Mouse (Mus musculus) midbrain, embryonic 15.5 days (tissue): ENCODE results near the gene Mccc1. TPM values are rescaled to one million over a fixed set of nuclear protein-coding genes. Genes with fewer than 3 reads are reported as not detected.

ENCODE experiments used
- ATAC-seq: fragments of 200-750 bp; cut with Nextera tagmentation; replicated peaks from 2 replicates; pipeline ENCODE4 v1.8.0; 2017; ENCODE audit warnings: moderate TSS enrichment
- H3K27ac ChIP-seq: fragments of 300-500 bp; sonication (generic); 2 replicates; pipeline ENCODE4 v1.5.1; 2015; ENCODE audit warnings: mild to moderate bottlenecking, inconsistent platforms
- H3K27me3 ChIP-seq: fragments of 300-500 bp; sonication (generic); replicated peaks from 2 replicates; pipeline ENCODE4 v1.6.1; 2015; ENCODE audit warnings: inconsistent platforms
- H3K36me3 ChIP-seq: fragments of 300-500 bp; sonication (generic); replicated peaks from 2 replicates; pipeline ENCODE4 v1.6.1; 2015; ENCODE audit warnings: inconsistent platforms
- H3K4me1 ChIP-seq: fragments of 300-500 bp; sonication (generic); 2 replicates; pipeline ENCODE4 v1.6.1; 2015; ENCODE audit warnings: inconsistent platforms
- H3K4me2 ChIP-seq: fragments of 300-500 bp; sonication (generic); 2 replicates; pipeline ENCODE4 v1.6.1; 2015; ENCODE audit warnings: inconsistent platforms, mild to moderate bottlenecking, moderate library complexity
- H3K4me3 ChIP-seq: fragments of 300-500 bp; sonication (generic); 2 replicates; pipeline ENCODE4 v1.5.1; 2015; ENCODE audit warnings: mild to moderate bottlenecking, inconsistent platforms
- H3K9ac ChIP-seq: fragments of 300-500 bp; sonication (generic); 2 replicates; pipeline ENCODE4 v1.6.1; 2015; ENCODE audit warnings: mild to moderate bottlenecking, inconsistent platforms
- H3K9me3 ChIP-seq: fragments of 300-500 bp; sonication (generic); 2 replicates; pipeline ENCODE4 v1.6.1; 2016; ENCODE audit warnings: inconsistent platforms
- WGBS: fragments of 180-500 bp; shearing (Covaris S2); methylation state at CpG from one replicate; pipeline ENCODE4 v1.1.7; 2015; ENCODE audit warnings: mixed read lengths; 5-methylcytosine and 5-hydroxymethylcytosine counted together
- polyA plus RNA-seq: library from polyadenylated mRNA; unstranded; fragments of >200 nt; fragmentation: Nextera tagmentation; extraction: Ambion mirVana; gene quantifications from 2 replicates; pipeline ENCODE4 v1.2.1, GENCODE M21; 2015

Gene Mccc1
- 29.8 and 31.5 TPM in 2 replicates for polyA plus RNA-seq

GRCm38 (mm10) chr3:36000275-36001239 lies at the start of gene Mccc1:
Gene Mccc1, minus strand, starts transcription at chr3:36000678.
- peak within 1 kb of the TSS; percentile 69 for H3K4me2 ChIP-seq
- H3K4me3 ChIP-seq, result peak within 1 kb of the TSS; percentile 84
- no peaks in the 10 kb centered on the region; the same call in 1 of the 2 replicates for H3K27me3 ChIP-seq
- H3K36me3 ChIP-seq, result no peaks in the 10 kb centered on the region
- ATAC-seq, result peak; percentile 100
- peak within 1 kb of the TSS; percentile 77 for H3K9ac ChIP-seq
- H3K9me3 ChIP-seq, result no peaks in the 10 kb centered on the region
- peak within 1 kb of the TSS; percentile 94 for H3K27ac ChIP-seq
- peaks cover 15% of the 10 kb centered on the region for H3K4me1 ChIP-seq
- 3% methylated on average over 39 of the region's 39 CpGs for WGBS

GRCm38 (mm10) chr3:36049106-36049505 lies 48.6 kb upstream of the Mccc1 start:
- H3K4me2 ChIP-seq, result no peak overlapping the region
- 76% methylated on average over 1 of the region's 1 CpGs for WGBS
- no peak overlapping the region for H3K27ac ChIP-seq
- ATAC-seq, result no peak
- no peak overlapping the region for H3K4me3 ChIP-seq
- no peaks in the 10 kb centered on the region for H3K4me1 ChIP-seq
- H3K9ac ChIP-seq, result no peak overlapping the region
- no peaks in the 10 kb centered on the region for H3K36me3 ChIP-seq
- H3K27me3 ChIP-seq, result no peaks in the 10 kb centered on the region
- H3K9me3 ChIP-seq, result no peaks in the 10 kb centered on the region

- H3K4me2 ChIP-seq, result no peak overlapping the region
- H3K9me3 ChIP-seq, result no peaks in the 10 kb centered on the region
- no peaks in the 10 kb centered on the region for H3K4me1 ChIP-seq
- no peak overlapping the region for H3K9ac ChIP-seq
- no peak overlapping the region for H3K27ac ChIP-seq
- H3K4me3 ChIP-seq, result no peak overlapping the region
- 84% methylated on average over 4 of the region's 4 CpGs for WGBS
- H3K27me3 ChIP-seq, result no peaks in the 10 kb centered on the region
- ATAC-seq, result no peak
- H3K36me3 ChIP-seq, result no peaks in the 10 kb centered on the region
Measured at GRCm38 (mm10) chr3:36045086-36045485, 44.6 kb upstream of the Mccc1 start.

- Histone ChIP-seq H3K4me1 (no peaks in the 10 kb centered on the region), H3K9ac (no peak overlapping the region), H3K9me3 (no peaks in the 10 kb centered on the region), H3K4me2 (no peak overlapping the region), H3K27me3 (no peaks in the 10 kb centered on the region), H3K36me3 (no peaks in the 10 kb centered on the region), H3K27ac (no peak overlapping the region), H3K4me3 (no peak overlapping the region)
- ATAC-seq, result no peak
Measured at GRCm38 (mm10) chr3:36044520-36044919, 44.0 kb upstream of the Mccc1 start.

GRCm38 (mm10) chr3:36031740-36032510 lies 31.4 kb upstream of the Mccc1 start:
- H3K4me1 ChIP-seq, result no peaks in the 10 kb centered on the region

GRCm38 (mm10) chr3:36029993-36030392 lies 29.5 kb upstream of the Mccc1 start:
- H3K9me3 ChIP-seq, result no peaks in the 10 kb centered on the region
- H3K27me3 ChIP-seq, result no peaks in the 10 kb centered on the region
- no peak overlapping the region for H3K9ac ChIP-seq
- no peaks in the 10 kb centered on the region for H3K36me3 ChIP-seq
- no peak overlapping the region for H3K27ac ChIP-seq
- WGBS, result 95% methylated on average over 4 of the region's 4 CpGs
- H3K4me3 ChIP-seq, result no peak overlapping the region
- no peaks in the 10 kb centered on the region for H3K4me1 ChIP-seq
- ATAC-seq, result no peak
- no peak overlapping the region for H3K4me2 ChIP-seq

More at GRCm38 (mm10) chr3:36031740-36032510, 31.4 kb upstream of the Mccc1 start:
- H3K36me3 ChIP-seq, result no peaks in the 10 kb centered on the region
- H3K27ac ChIP-seq, result no peak overlapping the region
- 67% methylated on average over 6 of the region's 6 CpGs for WGBS
- ATAC-seq, result no peak
- H3K9me3 ChIP-seq, result no peaks in the 10 kb centered on the region
- no peak overlapping the region for H3K4me3 ChIP-seq
- no peak overlapping the region for H3K4me2 ChIP-seq
- H3K27me3 ChIP-seq, result no peaks in the 10 kb centered on the region
- no peak overlapping the region for H3K9ac ChIP-seq

GRCm38 (mm10) chr3:36025732-36026131 lies 25.3 kb upstream of the Mccc1 start:
- no peaks in the 10 kb centered on the region for H3K9me3 ChIP-seq
- no peaks in the 10 kb centered on the region for H3K27me3 ChIP-seq
- H3K36me3 ChIP-seq, result no peaks in the 10 kb centered on the region
- no peak overlapping the region for H3K27ac ChIP-seq
- H3K4me2 ChIP-seq, result no peak overlapping the region
- H3K4me1 ChIP-seq, result no peaks in the 10 kb centered on the region
- H3K4me3 ChIP-seq, result no peak overlapping the region
- H3K9ac ChIP-seq, result no peak overlapping the region
- no peak for ATAC-seq
- WGBS, result 79% methylated on average over 6 of the region's 6 CpGs

GRCm38 (mm10) chr3:36011239-36011638 lies 10.8 kb upstream of the Mccc1 start:
- ATAC-seq, result no peak
- no peak overlapping the region for H3K9ac ChIP-seq
- H3K36me3 ChIP-seq, result no peaks in the 10 kb centered on the region
- no peak overlapping the region for H3K4me2 ChIP-seq
- no peaks in the 10 kb centered on the region for H3K27me3 ChIP-seq
- no peaks in the 10 kb centered on the region for H3K9me3 ChIP-seq
- H3K4me3 ChIP-seq, result no peak overlapping the region
- WGBS, result 79% methylated on average over 3 of the region's 3 CpGs
- no peaks in the 10 kb centered on the region for H3K4me1 ChIP-seq
- no peak overlapping the region for H3K27ac ChIP-seq

GRCm38 (mm10) chr3:36008411-36009154 lies 8.1 kb upstream of the Mccc1 start:
- H3K9ac ChIP-seq, result no peak overlapping the region
- no peak overlapping the region for H3K4me2 ChIP-seq
- no peaks in the 10 kb centered on the region for H3K4me1 ChIP-seq
- no peaks in the 10 kb centered on the region for H3K9me3 ChIP-seq
- no peaks in the 10 kb centered on the region for H3K36me3 ChIP-seq
- WGBS, result 72% methylated on average over 4 of the region's 4 CpGs
- H3K27me3 ChIP-seq, result no peaks in the 10 kb centered on the region; the same call in 1 of the 2 replicates
- ATAC-seq, result no peak
- no peak overlapping the region for H3K4me3 ChIP-seq
- no peak overlapping the region for H3K27ac ChIP-seq

GRCm38 (mm10) chr3:36004028-36004895 lies 3.8 kb upstream of the Mccc1 start:
- Histone ChIP-seq H3K36me3 (no peaks in the 10 kb centered on the region), H3K27me3 (no peaks in the 10 kb centered on the region; the same call in 1 of the 2 replicates), H3K4me3 (no peak overlapping the region), H3K9me3 (no peaks in the 10 kb centered on the region), H3K4me1 (peaks cover 6% of the 10 kb centered on the region), H3K9ac (no peak overlapping the region), H3K27ac (no peak overlapping the region), H3K4me2 (no peak overlapping the region)
- WGBS, result 64% methylated on average over 4 of the region's 4 CpGs
- ATAC-seq, result no peak
